ENCODE assay signal across 12 mouse cellular contexts in the genomic region with DNA sequence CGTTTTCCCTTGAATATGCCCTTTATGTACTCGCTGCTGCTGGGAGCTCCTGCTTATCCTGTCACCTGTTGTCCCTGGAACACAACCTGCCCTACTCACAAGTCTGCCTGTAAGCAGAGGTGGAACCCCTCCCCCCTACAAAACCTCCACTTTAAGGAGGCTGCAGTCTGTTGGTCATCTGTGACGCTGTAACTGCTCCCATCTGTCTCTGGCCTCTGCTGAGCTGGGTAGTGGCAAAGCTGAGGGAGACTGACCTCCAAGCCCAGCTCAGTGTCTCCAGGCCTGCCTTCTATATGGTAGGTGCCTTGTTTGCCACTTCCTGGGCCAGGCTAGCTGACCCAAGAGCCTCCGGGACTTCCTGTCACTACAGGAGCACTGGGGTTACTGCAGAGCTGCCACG.
A peak's percentile ranks its signal among the peaks of the same experiment; 100 is the strongest.
DNase-seq lines count a peak whose midpoint lies in the region; ATAC-seq and TF ChIP-seq lines count a peak whose summit lies in the region.
"Had no signal": no experiment of that assay in that cellular context is flagged by ENCODE, and none has a peak within 500 bp of the region (broad histone marks: within the 10 kb centered on the region; RNA-seq: fewer than 3 reads in every experiment).

No protein-coding gene starts in this region.

- peaks cover 31% of the 10 kb centered on the region for H3K4me1 ChIP-seq in heart, embryonic 15.5 days (replicated peaks)
- peaks cover 5% of the 10 kb centered on the region; the same call in 1 of the 2 replicates for H3K4me1 ChIP-seq in kidney, postnatal 0 days (replicated peaks; ENCODE audit: insufficient read depth, low read length)
- no peaks in the 10 kb centered on the region; the same call in none of the 2 replicates for H3K4me1 ChIP-seq in bone marrow, adult 2 months (ENCODE audit: control insufficient read depth, insufficient read depth, low read length)
- H3K4me1 ChIP-seq in limb, embryonic 10.5 days = peaks cover 25% of the 10 kb centered on the region
- H3K4me1 ChIP-seq: midbrain, embryonic 12.5 days had no signal

- intact Hi-C loops in heart, postnatal 25 days (cut with DNase I) = no loop called here

- no peaks in the 10 kb centered on the region for H3K27me3 ChIP-seq in heart, embryonic 15.5 days
- no peaks in the 10 kb centered on the region for H3K27me3 ChIP-seq in kidney, postnatal 0 days (ENCODE audit: insufficient read depth, low read length)
- H3K27me3 ChIP-seq in limb, embryonic 10.5 days (ENCODE audit: low read depth, poor library complexity, severe bottlenecking) = no peaks in the 10 kb centered on the region
- H3K27me3 ChIP-seq: limb, embryonic 13.5 days; midbrain, embryonic 12.5 days had no signal

- no peak for DNase-seq in heart, postnatal 25 days (ENCODE audit: low spot score)
- peak; percentile 58 for DNase-seq in kidney, postnatal 0 days (ENCODE audit: low spot score)
- no peak for DNase-seq in kidney, postnatal 4 days
- DNase-seq in limb, embryonic 10.5 days (ENCODE audit: low spot score) = no peak
- DNase-seq in cerebellum, adult 9-10 months = no peak
- DNase-seq: cerebellum, postnatal 10 days; embryo, embryonic 11 days; thymus, adult 2 months had no signal

- TF ChIP-seq POLR2A in bone marrow, adult 2 months (IDR thresholded peaks at IDR 0.05; ENCODE audit: borderline replicate concordance, control insufficient read depth, low read depth, low read length) = no peak

- peaks cover 35% of the 10 kb centered on the region; the same call in 1 of the 2 replicates for H3K36me3 ChIP-seq in heart, embryonic 15.5 days
- peaks cover 10% of the 10 kb centered on the region; the same call in 1 of the 2 replicates for H3K36me3 ChIP-seq in kidney, postnatal 0 days (ENCODE audit: insufficient read depth, low read length)
- peaks cover 44% of the 10 kb centered on the region for H3K36me3 ChIP-seq in limb, embryonic 10.5 days

- 75% methylated on average over 5 of the region's 5 CpGs for WGBS in heart, embryonic 15.5 days
- WGBS in kidney, postnatal 0 days = 44% methylated on average over 5 of the region's 5 CpGs
- WGBS in bone marrow, adult 2 months = 70% methylated on average over 5 of the region's 5 CpGs
- WGBS in limb, embryonic 10.5 days = 65% methylated on average over 5 of the region's 5 CpGs

- peak overlapping the region; percentile 20; the same call in 1 of the 2 replicates for H3K27ac ChIP-seq in heart, embryonic 15.5 days
- no peak overlapping the region for H3K27ac ChIP-seq in kidney, postnatal 0 days
- peak overlapping the region; percentile 20; the same call in 1 of the 2 replicates for H3K27ac ChIP-seq in bone marrow, adult 2 months (ENCODE audit: control insufficient read depth, insufficient read depth, low read depth, low read length, poor library complexity)
- H3K27ac ChIP-seq in limb, embryonic 10.5 days = peak overlapping the region; percentile 50; the same call in 1 of the 2 replicates
- H3K27ac ChIP-seq: midbrain, embryonic 12.5 days had no signal

- no peak for ATAC-seq in heart, embryonic 15.5 days (replicated peaks; ENCODE audit: insufficient number of reproducible peaks, insufficient read depth, low FRiP score, low read depth)
- peak; percentile 50 for ATAC-seq in kidney, postnatal 0 days (replicated peaks; ENCODE audit: low FRiP score, low read depth)

- TF ChIP-seq CTCF in kidney, postnatal 0 days (IDR thresholded peaks at IDR 0.05; ENCODE audit: low read depth) = no peak
- TF ChIP-seq CTCF in bone marrow, adult 2 months (IDR thresholded peaks at IDR 0.05; ENCODE audit: control insufficient read depth, insufficient read depth, low read length) = no peak

- no peak overlapping the region for H3K4me2 ChIP-seq in heart, embryonic 15.5 days
- no peak overlapping the region for H3K4me2 ChIP-seq in kidney, postnatal 0 days (ENCODE audit: low read length)
- H3K4me2 ChIP-seq: limb, embryonic 13.5 days; midbrain, embryonic 12.5 days had no signal

- H3K9me3 ChIP-seq in heart, embryonic 15.5 days (replicated peaks) = no peaks in the 10 kb centered on the region
- no peaks in the 10 kb centered on the region for H3K9me3 ChIP-seq in kidney, postnatal 0 days (replicated peaks; ENCODE audit: low read length)
- no peaks in the 10 kb centered on the region for H3K9me3 ChIP-seq in limb, embryonic 10.5 days (replicated peaks)
- H3K9me3 ChIP-seq: limb, embryonic 13.5 days; midbrain, embryonic 12.5 days had no signal

- H3K4me3 ChIP-seq in heart, embryonic 15.5 days = no peak overlapping the region
- no peak overlapping the region for H3K4me3 ChIP-seq in kidney, postnatal 0 days (replicated peaks; ENCODE audit: low read depth, low read length)
- no peak overlapping the region for H3K4me3 ChIP-seq in bone marrow, adult 2 months (replicated peaks; ENCODE audit: control insufficient read depth, low read depth, low read length)
- H3K4me3 ChIP-seq in limb, embryonic 10.5 days = no peak overlapping the region
- H3K4me3 ChIP-seq: limb, embryonic 13.5 days; midbrain, embryonic 12.5 days had no signal

- H3K9ac ChIP-seq in heart, embryonic 15.5 days = no peak overlapping the region
- 0 out of 2 replicates have a peak overlapping the region, but pooled peaks have one; percentile 8 for H3K9ac ChIP-seq in kidney, postnatal 0 days (ENCODE audit: low read depth, low read length)
- H3K9ac ChIP-seq: limb, embryonic 13.5 days; midbrain, embryonic 12.5 days had no signal
